9 mouse cellular contexts compared by ENCODE assay signal in genomic region chr4:133480754-133481153, GRCm38 (mm10). TPM values are rescaled to one million over a fixed set of nuclear protein-coding genes. Genes with fewer than 3 reads are reported as not detected.
DNase-seq lines count a peak whose midpoint lies in the region; ATAC-seq and TF ChIP-seq lines count a peak whose summit lies in the region.
"Had no signal": no experiment of that assay in that cellular context is flagged by ENCODE, and none has a peak within 500 bp of the region (broad histone marks: within the 10 kb centered on the region; RNA-seq: fewer than 3 reads in every experiment).

No protein-coding gene starts in this region.

- no peak for ATAC-seq in kidney, embryonic 14.5 days (ENCODE audit: low FRiP score, low TSS enrichment)
- ATAC-seq in limb, embryonic 12.5 days (ENCODE audit: insufficient number of reproducible peaks, insufficient read depth, low FRiP score, low TSS enrichment, low read depth) = no peak
- no peak for ATAC-seq in erythroid progenitor cell, adult 5-6 weeks (replicated peaks; ENCODE audit: low FRiP score, poor library complexity, severe bottlenecking)

- peak overlapping the region; percentile 47; the same call in 1 of the 2 replicates for H3K4me3 ChIP-seq in kidney, embryonic 14.5 days (ENCODE audit: low read length)
- H3K4me3 ChIP-seq in E14TG2a.4 (replicated peaks; ENCODE audit: low read length) = peak overlapping the region; percentile 90
- H3K4me3 ChIP-seq in limb, embryonic 12.5 days (replicated peaks) = peak overlapping the region; percentile 52

- H3K4me1 ChIP-seq in kidney, embryonic 14.5 days (ENCODE audit: control insufficient read depth, insufficient read depth, low read length) = peaks cover 8% of the 10 kb centered on the region
- H3K4me1 ChIP-seq in E14TG2a.4 (replicated peaks; ENCODE audit: low read depth, low read length) = peaks cover 53% of the 10 kb centered on the region
- H3K4me1 ChIP-seq in limb, embryonic 12.5 days (replicated peaks) = peaks cover 19% of the 10 kb centered on the region

- no peak overlapping the region for H3K27ac ChIP-seq in kidney, embryonic 14.5 days (ENCODE audit: low read depth, low read length)
- no peak overlapping the region for H3K27ac ChIP-seq in limb, embryonic 12.5 days
- H3K27ac ChIP-seq: liver, embryonic 14.5 days had no signal

- no peak for TF ChIP-seq CTCF in E14TG2a.4 (conservative IDR thresholded peaks at IDR 0.05; ENCODE audit: low read length)

- H3K36me3 ChIP-seq in kidney, embryonic 14.5 days (ENCODE audit: control insufficient read depth, insufficient read depth, low read length) = no peaks in the 10 kb centered on the region
- no peaks in the 10 kb centered on the region for H3K36me3 ChIP-seq in E14TG2a.4 (ENCODE audit: insufficient read depth, low read length)
- no peaks in the 10 kb centered on the region for H3K36me3 ChIP-seq in limb, embryonic 12.5 days

- no peak for DNase-seq in kidney, postnatal 14 days
- DNase-seq in 3T3-L1 (ENCODE audit: low read depth, low spot score) = peak; percentile 48
- DNase-seq in adrenal gland, postnatal 4 days (ENCODE audit: low spot score in 2 of 2) = no peak
- DNase-seq: thymus, postnatal 14 days had no signal

- peaks cover 28% of the 10 kb centered on the region for H3K27me3 ChIP-seq in kidney, embryonic 14.5 days (ENCODE audit: control insufficient read depth, insufficient read depth, low read length)
- peaks cover 42% of the 10 kb centered on the region for H3K27me3 ChIP-seq in E14TG2a.4 (ENCODE audit: insufficient read depth, low read length)
- peaks cover 76% of the 10 kb centered on the region for H3K27me3 ChIP-seq in limb, embryonic 12.5 days

- peak overlapping the region; percentile 66; the same call in 1 of the 2 replicates for H3K4me2 ChIP-seq in kidney, embryonic 14.5 days (replicated peaks; ENCODE audit: low read depth, low read length)
- H3K4me2 ChIP-seq in limb, embryonic 12.5 days = peak overlapping the region; percentile 60

- WGBS in kidney, embryonic 14.5 days = 22% methylated on average over 6 of the region's 6 CpGs
- 32% methylated on average over 6 of the region's 6 CpGs for WGBS in limb, embryonic 12.5 days

- H3K9ac ChIP-seq in kidney, embryonic 14.5 days (ENCODE audit: low read depth, low read length) = no peak overlapping the region
- H3K9ac ChIP-seq in limb, embryonic 12.5 days (replicated peaks) = peak overlapping the region; percentile 37; the same call in 1 of the 2 replicates
- H3K9ac ChIP-seq: liver, embryonic 14.5 days had no signal

- H3K9me3 ChIP-seq in kidney, embryonic 14.5 days (ENCODE audit: control insufficient read depth, low read length) = no peaks in the 10 kb centered on the region
- H3K9me3 ChIP-seq in E14TG2a.4 (ENCODE audit: low read length) = no peaks in the 10 kb centered on the region
- H3K9me3 ChIP-seq in limb, embryonic 12.5 days = no peaks in the 10 kb centered on the region

RNA-seq across cellular contexts. Expression of gene Tent5b, which starts 0.8 kb away (rescaled TPM):
- polyA plus RNA-seq in kidney, embryonic 14.5 days (2014; fragmentation: Nextera tagmentation; extraction: Ambion mirVana) = 0.35 and 0.94 TPM in 2 replicates
- polyA plus RNA-seq in limb, embryonic 12.5 days (2016; fragmentation: Nextera tagmentation; extraction: Ambion mirVana) = 1.2 TPM in 2 replicates
- total RNA-seq in erythroid progenitor cell, adult 5-6 weeks (2015; ENCODE audit: low replicate concordance) = not detected in 2 replicates
- total RNA-seq in erythroid progenitor cell, adult 5-6 weeks (2017; ENCODE audit: low replicate concordance) = not detected in 2 replicates
- total RNA-seq in adrenal gland, postnatal 4 days (2021) = under 1 TPM; 0.73 to 0.78 TPM

RNA-seq across cellular contexts. Expression of gene Trnp1, which starts 17.6 kb away (rescaled TPM):
- 1.4 and 1.6 TPM in 2 replicates for polyA plus RNA-seq in kidney, embryonic 14.5 days (2014; fragmentation: Nextera tagmentation; extraction: Ambion mirVana)
- 2.0 and 3.7 TPM in 2 replicates for polyA plus RNA-seq in limb, embryonic 12.5 days (2016; fragmentation: Nextera tagmentation; extraction: Ambion mirVana)
- not detected in 2 replicates for total RNA-seq in erythroid progenitor cell, adult 5-6 weeks (2015; ENCODE audit: low replicate concordance)
- not detected in 2 replicates for total RNA-seq in erythroid progenitor cell, adult 5-6 weeks (2017; ENCODE audit: low replicate concordance)
- 1 to 10 TPM; 6.9 to 8.0 TPM for total RNA-seq in adrenal gland, postnatal 4 days (2021)

RNA-seq across cellular contexts. Expression of gene Kdf1, which starts 38.0 kb away (rescaled TPM):
- polyA plus RNA-seq in kidney, embryonic 14.5 days (2014; fragmentation: Nextera tagmentation; extraction: Ambion mirVana) = 15.3 and 21.4 TPM in 2 replicates
- 6.5 and 7.4 TPM in 2 replicates for polyA plus RNA-seq in limb, embryonic 12.5 days (2016; fragmentation: Nextera tagmentation; extraction: Ambion mirVana)
- not detected in 2 replicates for total RNA-seq in erythroid progenitor cell, adult 5-6 weeks (2015; ENCODE audit: low replicate concordance)
- not detected in 2 replicates for total RNA-seq in erythroid progenitor cell, adult 5-6 weeks (2017; ENCODE audit: low replicate concordance)
- 1 to 10 TPM; 5.0 to 8.0 TPM for total RNA-seq in adrenal gland, postnatal 4 days (2021)

Comparison
In these comparisons a context has a peak if more than half of its experiments do, and no peak if none do; other contexts are left out.
1. RNA of gene Trnp1, which starts 17.6 kb away (total RNA-seq): 6.9 to 8.0 TPM in adrenal gland, postnatal 4 days; not detected in erythroid progenitor cell, adult 5-6 weeks; every median in the first group is over 4 times any median in the second.
2. RNA of gene Kdf1, which starts 38.0 kb away (total RNA-seq): 5.0 to 8.0 TPM in adrenal gland, postnatal 4 days; not detected in erythroid progenitor cell, adult 5-6 weeks; every median in the first group is over 4 times any median in the second.
3. Peak in every context shown above with its lines, with median percentiles within 50 percentile points of each other: H3K4me3 ChIP-seq.